Mouse (Mus musculus): ENCODE results near the gene Ly6g6c. TPM values are rescaled to one million over a fixed set of nuclear protein-coding genes. Genes with fewer than 3 reads are reported as not detected.

The Ly6g6c gene
- polyA plus RNA-seq, 1 experiment: 0.42 TPM

DNA sequence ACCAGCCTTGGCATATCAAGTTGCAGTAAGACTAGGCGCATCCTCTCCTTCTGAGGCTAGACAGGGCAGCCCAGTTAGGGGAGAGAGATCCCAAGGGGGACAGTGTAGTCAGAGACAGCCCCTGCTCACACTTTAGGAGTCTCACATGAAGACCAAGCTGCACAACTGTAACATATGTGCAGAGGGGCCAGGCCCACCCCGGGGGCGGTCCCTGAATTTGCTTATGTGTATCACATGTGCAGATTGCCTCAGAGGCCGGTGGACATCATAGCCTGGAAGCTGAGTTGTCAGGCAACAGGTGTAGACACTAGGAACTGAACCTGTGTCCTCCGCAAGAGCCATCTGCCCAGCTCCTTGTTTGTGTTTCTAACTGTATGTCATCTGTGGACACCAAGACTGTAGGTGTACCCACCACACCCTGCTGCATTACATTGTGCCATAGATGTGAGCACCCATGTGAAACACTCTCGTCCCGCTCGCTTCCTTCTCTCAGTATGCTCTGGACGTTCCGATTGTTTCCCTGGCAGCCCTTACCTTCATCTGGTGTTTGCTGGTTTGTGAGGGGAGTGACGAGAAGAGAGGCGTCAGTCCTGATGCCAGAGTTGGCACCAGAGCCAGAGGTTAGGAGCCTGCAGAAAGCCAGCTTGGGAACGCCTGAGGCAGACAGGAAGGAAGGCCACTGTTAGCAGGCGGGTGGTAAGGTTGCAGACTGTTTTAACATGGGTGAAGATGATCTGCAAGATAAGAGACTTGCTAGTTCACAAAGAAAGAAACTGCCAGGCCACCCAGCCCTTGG is 27.4 kb downstream of the Ly6g6c start:
- DNase-seq (ENCODE audit: low read depth): no peak
- TF ChIP-seq CTCF (IDR thresholded peaks at IDR 0.05; ENCODE audit: borderline replicate concordance, extremely low read depth, insufficient read depth, insufficient read length) (no peak), POLR2A (IDR thresholded peaks at IDR 0.05; ENCODE audit: borderline replicate concordance, extremely low read depth, insufficient read depth, insufficient read length, poor library complexity, severe bottlenecking) (no peak)

DNA sequence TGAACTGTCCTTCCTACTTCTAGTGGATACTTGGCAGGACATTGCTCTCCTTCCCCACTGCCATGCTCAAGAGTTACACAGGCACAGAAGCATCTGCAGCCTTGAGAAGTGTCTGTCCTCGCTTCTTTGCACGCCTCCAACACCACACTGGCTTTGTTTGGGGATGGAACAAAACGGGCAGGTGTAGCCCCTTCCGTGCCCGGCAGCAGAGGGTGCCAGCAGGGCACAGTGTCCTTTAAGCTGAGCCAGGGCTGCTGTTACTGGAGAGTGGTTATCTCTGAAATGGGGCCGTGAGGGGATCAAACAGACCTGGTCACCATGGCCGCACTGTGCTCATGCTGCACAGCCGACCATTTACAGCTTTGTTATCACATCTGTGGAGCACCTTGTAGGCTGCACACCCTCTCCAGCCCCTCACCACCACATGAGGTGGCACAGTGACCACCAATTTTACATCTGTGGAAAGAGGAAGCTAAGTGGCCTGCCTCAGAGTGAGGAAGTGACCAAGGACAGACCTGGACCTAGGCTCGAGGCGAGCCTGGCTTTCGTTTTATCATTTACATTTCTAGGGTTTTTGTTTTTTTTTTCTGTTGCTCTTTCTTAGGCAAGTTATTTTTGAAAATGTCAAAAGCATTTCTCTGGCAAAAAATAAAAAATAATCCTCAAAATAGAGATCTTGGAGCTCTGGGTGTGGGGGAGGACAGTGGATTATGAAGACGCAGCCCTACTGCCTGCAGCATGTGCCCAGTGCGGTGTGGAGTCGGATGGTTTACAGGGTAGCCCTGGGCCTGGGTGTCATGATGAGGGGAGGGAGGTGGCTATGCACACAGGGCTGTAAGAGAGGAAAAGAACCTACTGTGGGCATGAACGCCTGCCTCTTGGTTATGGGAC is 29.5 kb downstream of the Ly6g6c start:
- TF ChIP-seq POLR2A (IDR thresholded peaks at IDR 0.05; ENCODE audit: borderline replicate concordance, extremely low read depth, insufficient read depth, insufficient read length, poor library complexity, severe bottlenecking) (no peak), CTCF (IDR thresholded peaks at IDR 0.05; ENCODE audit: borderline replicate concordance, extremely low read depth, insufficient read depth, insufficient read length) (no peak)
- DNase-seq (ENCODE audit: low read depth): no peak

DNA sequence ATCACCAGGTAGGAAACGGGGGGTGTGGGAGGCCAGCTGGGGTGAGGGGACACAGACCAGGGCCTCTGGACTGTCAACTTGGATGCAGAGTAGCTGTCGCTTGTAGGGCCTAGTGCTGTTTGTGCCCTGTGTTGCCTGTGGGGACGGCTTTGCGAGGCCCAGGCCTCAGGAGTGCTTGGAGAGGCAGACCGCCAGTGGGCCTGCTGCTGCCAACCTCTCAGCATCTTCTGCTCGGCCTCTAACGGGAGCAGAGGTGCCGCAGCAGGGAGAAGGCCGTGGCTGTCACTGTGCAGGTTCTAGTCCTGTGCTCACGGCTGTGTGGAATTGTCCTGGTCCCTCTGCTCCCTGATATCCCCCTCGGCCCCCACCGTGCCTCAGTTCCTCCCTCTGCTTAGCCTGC is 31.4 kb downstream of the Ly6g6c start:
- DNase-seq (ENCODE audit: low read depth): no peak
- TF ChIP-seq POLR2A (IDR thresholded peaks at IDR 0.05; ENCODE audit: borderline replicate concordance, extremely low read depth, insufficient read depth, insufficient read length, poor library complexity, severe bottlenecking): no peak
- no peak for TF ChIP-seq CTCF (IDR thresholded peaks at IDR 0.05; ENCODE audit: borderline replicate concordance, extremely low read depth, insufficient read depth, insufficient read length)

DNA sequence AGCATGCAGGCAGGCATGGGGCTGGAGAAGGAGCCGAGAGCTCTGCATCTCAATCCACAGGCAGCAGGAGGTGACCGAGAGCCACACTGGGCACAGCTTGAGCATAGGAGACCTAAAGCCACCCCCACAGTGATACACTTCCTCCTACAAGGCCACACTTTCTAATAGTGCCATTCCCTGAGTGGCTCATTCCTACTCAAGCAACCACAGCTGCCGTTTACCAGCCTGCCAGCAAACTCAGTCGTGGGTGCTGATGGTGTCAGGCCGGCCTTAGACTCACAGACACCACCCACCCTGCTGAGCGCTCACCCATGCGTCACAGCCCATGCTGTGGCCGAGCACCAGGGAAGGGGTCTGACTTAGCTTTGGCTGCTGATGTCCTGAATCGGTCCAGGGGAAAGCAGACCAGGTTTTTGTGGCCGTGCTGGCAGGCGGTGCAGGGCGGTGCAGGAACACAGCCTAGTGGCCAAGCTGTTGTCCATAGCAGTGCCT is 32.0 kb downstream of the Ly6g6c start:
- no peak for TF ChIP-seq CTCF (IDR thresholded peaks at IDR 0.05; ENCODE audit: borderline replicate concordance, extremely low read depth, insufficient read depth, insufficient read length)
- no peak for TF ChIP-seq POLR2A (IDR thresholded peaks at IDR 0.05; ENCODE audit: borderline replicate concordance, extremely low read depth, insufficient read depth, insufficient read length, poor library complexity, severe bottlenecking)
- DNase-seq (ENCODE audit: low read depth): no peak

DNA sequence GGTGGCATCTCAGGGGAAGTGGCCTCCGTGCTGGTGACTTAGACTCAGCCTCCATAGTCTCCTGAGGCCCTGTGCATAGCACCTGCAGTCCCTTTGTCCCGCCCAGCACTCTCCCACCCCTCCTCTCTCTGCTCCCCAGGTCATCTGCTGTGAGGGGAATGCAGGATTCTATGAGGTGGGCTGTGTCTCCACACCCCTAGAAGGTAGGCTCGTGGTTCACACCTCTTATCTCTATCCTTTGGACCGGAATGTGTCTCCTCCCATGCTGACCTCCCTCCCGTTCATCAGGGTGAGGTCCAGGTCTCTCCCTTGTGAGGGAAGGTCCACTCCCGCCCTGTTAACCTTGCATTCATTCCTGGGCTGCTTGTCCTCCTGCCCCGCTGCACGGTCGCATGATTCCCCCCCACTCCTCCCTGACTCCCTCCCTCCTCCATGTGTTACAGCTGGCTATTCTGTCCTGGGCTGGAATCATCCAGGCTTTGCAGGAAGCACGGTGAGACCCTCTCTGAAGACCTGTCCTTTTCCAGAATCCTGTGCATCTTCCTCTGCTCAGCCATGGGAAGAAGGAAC is 35.1 kb downstream of the Ly6g6c start:
- no peak for TF ChIP-seq CTCF (IDR thresholded peaks at IDR 0.05; ENCODE audit: borderline replicate concordance, extremely low read depth, insufficient read depth, insufficient read length)
- no peak for TF ChIP-seq POLR2A (IDR thresholded peaks at IDR 0.05; ENCODE audit: borderline replicate concordance, extremely low read depth, insufficient read depth, insufficient read length, poor library complexity, severe bottlenecking)
- DNase-seq (ENCODE audit: low read depth): no peak

DNA sequence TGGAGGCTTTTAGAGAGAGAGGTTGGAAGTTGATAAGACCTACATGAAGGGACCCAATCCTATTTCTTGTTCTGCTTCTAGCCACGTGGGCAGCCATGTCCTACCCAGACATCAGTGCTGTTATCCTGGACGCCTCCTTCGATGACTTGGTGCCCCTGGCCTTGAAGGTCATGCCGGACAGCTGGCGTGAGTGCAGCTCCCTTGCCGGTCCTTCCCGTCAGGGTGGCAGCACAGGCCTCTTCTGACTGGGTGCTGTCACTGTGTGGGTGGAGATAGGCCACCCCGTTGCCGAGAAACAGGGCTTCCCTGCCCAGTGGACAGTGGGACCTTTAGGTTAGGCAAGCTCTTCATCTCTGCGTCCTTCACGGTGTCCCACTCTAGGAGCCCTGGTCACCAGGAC is 36.0 kb downstream of the Ly6g6c start:
- no peak for DNase-seq (ENCODE audit: low read depth)
- TF ChIP-seq CTCF (IDR thresholded peaks at IDR 0.05; ENCODE audit: borderline replicate concordance, extremely low read depth, insufficient read depth, insufficient read length): no peak
- TF ChIP-seq POLR2A (IDR thresholded peaks at IDR 0.05; ENCODE audit: borderline replicate concordance, extremely low read depth, insufficient read depth, insufficient read length, poor library complexity, severe bottlenecking): no peak

DNA sequence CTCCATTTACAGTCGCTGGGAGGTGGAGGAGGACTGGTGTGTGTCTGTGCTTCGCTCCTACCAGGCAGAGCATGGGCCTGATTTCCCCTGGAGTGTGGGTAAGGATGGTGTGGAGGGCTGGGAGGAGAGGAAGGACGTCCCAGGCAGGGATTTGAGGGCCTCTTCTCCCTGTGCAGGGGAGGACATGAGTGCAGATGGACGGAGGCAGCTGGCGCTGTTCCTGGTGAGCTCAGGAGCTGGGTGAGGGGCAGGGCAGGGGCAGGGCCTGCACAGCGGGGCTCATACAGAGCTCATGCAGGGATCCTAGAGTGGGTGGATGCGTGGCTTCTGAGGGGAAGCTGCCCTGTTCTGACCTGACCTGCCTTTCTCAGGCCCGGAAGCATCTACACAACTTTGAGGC is 37.1 kb downstream of the Ly6g6c start:
- no peak for TF ChIP-seq CTCF (IDR thresholded peaks at IDR 0.05; ENCODE audit: borderline replicate concordance, extremely low read depth, insufficient read depth, insufficient read length)
- TF ChIP-seq POLR2A (IDR thresholded peaks at IDR 0.05; ENCODE audit: borderline replicate concordance, extremely low read depth, insufficient read depth, insufficient read length, poor library complexity, severe bottlenecking): no peak
- DNase-seq (ENCODE audit: low read depth): no peak

DNA sequence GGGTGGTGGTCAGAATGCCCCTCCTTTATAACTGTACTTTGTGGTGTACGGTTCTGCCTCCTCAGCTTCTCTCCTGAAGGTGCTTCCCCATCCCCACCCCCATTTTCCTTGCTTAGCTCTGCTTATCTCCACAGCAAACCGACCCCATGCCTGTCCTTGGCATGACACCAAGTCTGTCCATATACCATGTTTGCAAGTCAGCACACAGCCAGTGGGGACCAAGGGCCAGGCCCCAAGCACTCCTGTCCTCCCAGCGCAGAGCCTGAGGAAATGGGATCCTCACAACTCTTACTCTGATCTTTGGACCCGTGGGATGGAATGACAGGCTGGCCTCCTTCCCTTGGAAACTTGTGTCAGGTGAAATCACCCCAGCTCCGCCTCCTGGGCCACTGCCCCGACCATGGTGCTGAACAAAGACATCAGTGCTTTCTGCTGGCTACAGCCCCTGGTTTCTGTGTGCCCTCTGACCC is 38.1 kb downstream of the Ly6g6c start:
- no peak for DNase-seq (ENCODE audit: low read depth)
- TF ChIP-seq CTCF (IDR thresholded peaks at IDR 0.05; ENCODE audit: borderline replicate concordance, extremely low read depth, insufficient read depth, insufficient read length): no peak
- TF ChIP-seq POLR2A (IDR thresholded peaks at IDR 0.05; ENCODE audit: borderline replicate concordance, extremely low read depth, insufficient read depth, insufficient read length, poor library complexity, severe bottlenecking): no peak

DNA sequence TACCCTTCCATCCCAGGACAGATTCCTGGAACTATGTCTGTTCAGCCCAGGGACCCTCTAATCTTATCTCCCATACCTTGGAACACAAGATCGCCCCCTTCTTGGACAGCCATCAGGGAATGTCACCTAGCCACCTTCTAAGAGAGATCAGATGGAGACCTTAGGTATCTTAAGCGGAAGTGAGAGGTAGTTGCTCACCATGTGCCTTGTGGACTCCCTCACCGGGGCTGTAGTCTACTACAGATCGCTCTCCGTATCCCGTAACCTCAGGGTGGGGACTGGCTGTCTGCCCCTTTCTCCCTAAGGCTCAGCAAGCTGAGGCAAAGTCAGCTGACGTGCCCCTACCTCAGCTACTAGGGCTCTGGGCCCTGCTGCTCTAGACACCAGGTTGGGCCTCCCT is 38.9 kb downstream of the Ly6g6c start:
- no peak for TF ChIP-seq CTCF (IDR thresholded peaks at IDR 0.05; ENCODE audit: borderline replicate concordance, extremely low read depth, insufficient read depth, insufficient read length)
- TF ChIP-seq POLR2A (IDR thresholded peaks at IDR 0.05; ENCODE audit: borderline replicate concordance, extremely low read depth, insufficient read depth, insufficient read length, poor library complexity, severe bottlenecking): no peak
- no peak for DNase-seq (ENCODE audit: low read depth)

DNA sequence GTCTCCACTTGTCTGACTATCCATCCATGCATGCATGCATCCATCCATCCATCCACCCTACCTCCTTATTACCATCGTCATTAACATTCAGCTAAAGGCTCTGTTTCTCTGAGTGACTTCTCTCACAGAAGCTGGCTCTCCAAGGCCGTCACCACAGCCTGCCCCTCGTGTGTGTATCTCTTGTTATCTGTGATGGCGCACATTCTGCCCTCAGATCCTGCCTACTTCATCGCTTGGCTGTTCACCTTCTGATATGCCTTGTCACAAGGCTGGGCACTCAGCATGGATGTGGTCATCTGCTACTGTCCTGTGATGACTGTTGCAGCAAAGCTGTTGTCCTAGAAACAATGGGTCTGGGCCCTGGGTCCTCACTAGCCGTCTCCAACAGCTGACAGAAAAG is 39.6 kb downstream of the Ly6g6c start:
- no peak for DNase-seq (ENCODE audit: low read depth)
- no peak for TF ChIP-seq CTCF (IDR thresholded peaks at IDR 0.05; ENCODE audit: borderline replicate concordance, extremely low read depth, insufficient read depth, insufficient read length)
- no peak for TF ChIP-seq POLR2A (IDR thresholded peaks at IDR 0.05; ENCODE audit: borderline replicate concordance, extremely low read depth, insufficient read depth, insufficient read length, poor library complexity, severe bottlenecking)
